27 mouse cellular contexts compared by ENCODE assay signal in genomic region chr10:60240416-60240815, GRCm38 (mm10). TPM values are rescaled to one million over a fixed set of nuclear protein-coding genes. Genes with fewer than 3 reads are reported as not detected.
DNase-seq lines count a peak whose midpoint lies in the region; ATAC-seq and TF ChIP-seq lines count a peak whose summit lies in the region.
"Had no signal": no experiment of that assay in that cellular context is flagged by ENCODE, and none has a peak within 500 bp of the region (broad histone marks: within the 10 kb centered on the region; RNA-seq: fewer than 3 reads in every experiment).

No protein-coding gene starts in this region.

- no peak overlapping the region for H3K27ac ChIP-seq in lung, embryonic 15.5 days
- no peak overlapping the region for H3K27ac ChIP-seq in ES-E14 (ENCODE audit: insufficient read depth, low read depth, low read length, poor library complexity, severe bottlenecking)
- no peak overlapping the region for H3K27ac ChIP-seq in stomach, postnatal 0 days (replicated peaks)
- H3K27ac ChIP-seq: gastrocnemius, adult 2 months; heart, embryonic 15.5 days; hindbrain, embryonic 10.5 days; hindbrain, embryonic 13.5 days; intestine, embryonic 15.5 days had no signal

- no peak overlapping the region for H3K4me2 ChIP-seq in lung, embryonic 15.5 days
- no peak overlapping the region for H3K4me2 ChIP-seq in stomach, postnatal 0 days (replicated peaks; ENCODE audit: low read depth)
- H3K4me2 ChIP-seq: heart, embryonic 12.5 days; heart, embryonic 15.5 days; hindbrain, embryonic 13.5 days; intestine, embryonic 15.5 days had no signal

- no peak for TF ChIP-seq EP300 in stomach, postnatal 0 days (optimal IDR thresholded peaks at IDR 0.05)

- in situ Hi-C loops in ES-E14 (cut with MboI; ENCODE audit: low sequenced_read_pairs in 2 of 2, unreplicated experiment in 2 of 2), result no loop called here

- H3K4me3 ChIP-seq in lung, embryonic 15.5 days, result no peak overlapping the region
- peak overlapping the region; percentile 60 to 92 for H3K4me3 ChIP-seq in ES-E14 (ENCODE audit: insufficient read depth in 1 of 2, low read depth in 1 of 2, low read length in 2 of 2, poor library complexity in 1 of 2, severe bottlenecking in 1 of 2)
- H3K4me3 ChIP-seq in stomach, postnatal 0 days (ENCODE audit: low read depth, low read length), result no peak overlapping the region
- H3K4me3 ChIP-seq: gastrocnemius, adult 2 months; heart, embryonic 12.5 days; heart, embryonic 15.5 days; hindbrain, embryonic 10.5 days; hindbrain, embryonic 13.5 days; intestine, embryonic 15.5 days had no signal

- H3K9me3 ChIP-seq in lung, embryonic 15.5 days, result no peaks in the 10 kb centered on the region
- no peaks in the 10 kb centered on the region for H3K9me3 ChIP-seq in ES-E14 (ENCODE audit: control insufficient read depth, insufficient read depth, low read depth, low read length)
- H3K9me3 ChIP-seq in stomach, postnatal 0 days (ENCODE audit: control insufficient read depth, low read length), result no peaks in the 10 kb centered on the region
- H3K9me3 ChIP-seq: heart, embryonic 15.5 days; hindbrain, embryonic 10.5 days; hindbrain, embryonic 13.5 days; intestine, embryonic 15.5 days had no signal

- no peak for DNase-seq in lung, postnatal 4 days
- DNase-seq in ES-E14 (ENCODE audit: low read depth, low spot score) (peak; percentile 80), ZHBTc4 (ENCODE audit: low read depth, low spot score) (peak; percentile 97)
- DNase-seq in stomach, postnatal 0 days (ENCODE audit: low spot score), result no peak
- DNase-seq in layer of hippocampus, postnatal 36 days, result no peak
- DNase-seq: adrenal gland, adult 2 months; adrenal gland, postnatal 14 days; B cell, adult 2 months; cerebellum, adult 11-12 months; cerebellum, adult 8-10 months; forebrain, postnatal 0 days; gastrocnemius, adult 2 months; gastrocnemius, postnatal 25 days; heart, adult 18-20 months; heart, postnatal 10 days; heart, postnatal 36 days; kidney, adult 11 months had no signal

- no peaks in the 10 kb centered on the region for H3K4me1 ChIP-seq in lung, embryonic 15.5 days
- peaks cover 2 to 5% of the 10 kb centered on the region in 2 experiments; a peak in 1 of 4 replicates for H3K4me1 ChIP-seq in ES-E14 (ENCODE audit: control insufficient read depth in 2 of 2, insufficient read depth in 2 of 2, low read length in 2 of 2, poor library complexity in 1 of 2)
- H3K4me1 ChIP-seq in stomach, postnatal 0 days (replicated peaks; ENCODE audit: control insufficient read depth, insufficient read depth), result no peaks in the 10 kb centered on the region
- H3K4me1 ChIP-seq: heart, embryonic 12.5 days; heart, embryonic 15.5 days; hindbrain, embryonic 10.5 days; hindbrain, embryonic 13.5 days had no signal

- H3K27me3 ChIP-seq in lung, embryonic 15.5 days, result no peaks in the 10 kb centered on the region
- no peaks in the 10 kb centered on the region for H3K27me3 ChIP-seq in stomach, postnatal 0 days (ENCODE audit: control insufficient read depth, insufficient read depth, low read length)
- H3K27me3 ChIP-seq: CH12.LX; heart, embryonic 15.5 days; hindbrain, embryonic 13.5 days; intestine, embryonic 15.5 days had no signal

- TF ChIP-seq CTCF in stomach, postnatal 0 days (IDR thresholded peaks at IDR 0.05; ENCODE audit: low read depth), result no peak

- ATAC-seq in lung, embryonic 15.5 days (ENCODE audit: borderline replicate concordance, extremely low read depth, low FRiP score, low TSS enrichment), result 0 out of 2 replicates have a peak, but pooled peaks have one; percentile 32
- no peak for ATAC-seq in stomach, postnatal 0 days (ENCODE audit: low FRiP score, low TSS enrichment)
- ATAC-seq: forebrain, embryonic 14.5 days; forebrain, postnatal 0 days; hindbrain, embryonic 16.5 days; intestine, embryonic 15.5 days had no signal

- WGBS in lung, embryonic 15.5 days, result 78% methylated on average over 6 of the region's 6 CpGs
- WGBS in stomach, postnatal 0 days, result 90% methylated on average over 6 of the region's 6 CpGs

- no peak overlapping the region for H3K9ac ChIP-seq in lung, embryonic 15.5 days
- peak overlapping the region; percentile 56; the same call in 1 of the 2 replicates for H3K9ac ChIP-seq in ES-E14 (ENCODE audit: insufficient read depth, low read depth, low read length, poor library complexity, severe bottlenecking)
- H3K9ac ChIP-seq in stomach, postnatal 0 days (ENCODE audit: low read length), result no peak overlapping the region
- H3K9ac ChIP-seq: forebrain, postnatal 0 days; heart, embryonic 12.5 days; heart, embryonic 15.5 days; hindbrain, embryonic 13.5 days; intestine, embryonic 15.5 days had no signal

- no peaks in the 10 kb centered on the region for H3K36me3 ChIP-seq in lung, embryonic 15.5 days
- peaks cover 3% of the 10 kb centered on the region for H3K36me3 ChIP-seq in ES-E14 (ENCODE audit: control insufficient read depth, insufficient read depth, low read length, poor library complexity, severe bottlenecking)
- no peaks in the 10 kb centered on the region for H3K36me3 ChIP-seq in stomach, postnatal 0 days (ENCODE audit: control insufficient read depth, insufficient read depth, low read length)
- H3K36me3 ChIP-seq: heart, embryonic 12.5 days; heart, embryonic 15.5 days; hindbrain, embryonic 10.5 days; hindbrain, embryonic 13.5 days; intestine, embryonic 15.5 days had no signal

TF ChIP-seq in ES-E14, 5 proteins besides CTCF, POLR2A, EP300 and RAD21:
- TF ChIP-seq ZC3H11A (IDR thresholded peaks at IDR 0.05; ENCODE audit: borderline replicate concordance, low read depth, low read length), result no peak
- peak; percentile 70; the same call in 1 of the 2 replicates for TF ChIP-seq CHD2 (IDR thresholded peaks at IDR 0.05; ENCODE audit: low read depth, low read length)
- no peak for TF ChIP-seq HCFC1 (IDR thresholded peaks at IDR 0.05; ENCODE audit: borderline replicate concordance, insufficient read depth, low read length)
- TF ChIP-seq ZNF384 (IDR thresholded peaks at IDR 0.05; ENCODE audit: low read depth, low read length), result no peak
- TF ChIP-seq MAFK (IDR thresholded peaks at IDR 0.05; ENCODE audit: insufficient read depth, low read depth, low read length), result no peak

RNA-seq across cellular contexts. Expression of gene Chst3, which starts 21.4 kb away (rescaled TPM):
- polyA plus RNA-seq in lung, embryonic 15.5 days (2015; fragmentation: Nextera tagmentation; extraction: Ambion mirVana), result 2.5 TPM in 2 replicates
- total RNA-seq in ES-E14 (2012; rRNA removed), result 1.8 and 2.7 TPM in 2 replicates
- 1.1 and 1.4 TPM in 2 replicates for polyA plus RNA-seq in stomach, postnatal 0 days (2015; fragmentation: Nextera tagmentation; extraction: Ambion mirVana)
- total RNA-seq in layer of hippocampus, postnatal 36 days (2021), result 1 to 10 TPM; 2.2 to 2.8 TPM
- total RNA-seq: MEL had no signal

RNA-seq across cellular contexts. Expression of gene Psap, which starts 37.0 kb away (rescaled TPM):
- polyA plus RNA-seq in lung, embryonic 15.5 days (2015; fragmentation: Nextera tagmentation; extraction: Ambion mirVana), result 118 and 124 TPM in 2 replicates
- 365 and 441 TPM in 2 replicates for total RNA-seq in ES-E14 (2012; rRNA removed)
- 128 and 129 TPM in 2 replicates for polyA plus RNA-seq in stomach, postnatal 0 days (2015; fragmentation: Nextera tagmentation; extraction: Ambion mirVana)
- total RNA-seq in layer of hippocampus, postnatal 36 days (2021), result 1,000 to 10,000 TPM; 1,330 to 1,401 TPM

Comparison
In these comparisons a context has a peak if more than half of its experiments do, and no peak if none do; other contexts are left out.
1. H3K4me3 ChIP-seq: peak in ES-E14 (2 of 2); none in lung, embryonic 15.5 days (single experiment) and stomach, postnatal 0 days (single experiment).
2. DNase-seq: peak in ES-E14 (single experiment) and ZHBTc4 (single experiment); none in lung, postnatal 4 days (0 of 2), stomach, postnatal 0 days (single experiment) and layer of hippocampus, postnatal 36 days (0 of 2).